Mouse (Mus musculus): ENCODE data around the gene Akr1e1.

DNA sequence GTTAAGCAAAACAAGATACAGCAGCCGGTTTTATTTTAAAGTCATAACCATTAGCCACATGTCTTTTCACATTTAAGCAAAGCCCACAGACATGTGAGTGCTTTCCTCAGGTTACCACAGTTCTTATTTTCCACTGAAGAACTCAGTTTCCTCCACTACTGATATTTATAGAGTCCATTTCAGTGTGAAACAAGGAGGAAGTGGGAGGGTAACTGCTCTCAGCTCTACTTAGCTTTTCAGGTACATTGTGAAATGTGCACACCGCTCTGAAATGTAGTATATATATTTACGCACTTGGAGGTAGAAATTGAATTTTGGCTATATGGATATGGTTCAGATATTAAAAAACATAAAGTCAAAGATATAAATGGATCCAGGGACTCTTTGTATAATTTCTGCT, 36.3 kb upstream of the Akr1e1 start:
- TF ChIP-seq POLR2A (IDR thresholded peaks at IDR 0.05; ENCODE audit: low read depth, low read length): no peak
- TF ChIP-seq CTCF (IDR thresholded peaks at IDR 0.05; ENCODE audit: extremely low read depth, insufficient read length, insufficient replicate concordance, low read depth, low read length): no peak
